Mouse (Mus musculus): ENCODE measurements around the gene Rps6kb1.
A peak's percentile ranks its signal among the peaks of the same experiment; 100 is the strongest.

Rps6kb1 gene

GRCm38 (mm10) chr11:86544639-86545299 is at the start of gene Rps6kb1, which contains the start of gene Tubd1:
Gene Rps6kb1 (minus strand): TSS chr11:86544805.
Gene Tubd1 (plus strand): TSS chr11:86544991.
- DNase-seq: peak; percentile 100

- DNase-seq: no peak
Observed at GRCm38 (mm10) chr11:86593443-86593842, 48.8 kb upstream of the Rps6kb1 start.

DNA sequence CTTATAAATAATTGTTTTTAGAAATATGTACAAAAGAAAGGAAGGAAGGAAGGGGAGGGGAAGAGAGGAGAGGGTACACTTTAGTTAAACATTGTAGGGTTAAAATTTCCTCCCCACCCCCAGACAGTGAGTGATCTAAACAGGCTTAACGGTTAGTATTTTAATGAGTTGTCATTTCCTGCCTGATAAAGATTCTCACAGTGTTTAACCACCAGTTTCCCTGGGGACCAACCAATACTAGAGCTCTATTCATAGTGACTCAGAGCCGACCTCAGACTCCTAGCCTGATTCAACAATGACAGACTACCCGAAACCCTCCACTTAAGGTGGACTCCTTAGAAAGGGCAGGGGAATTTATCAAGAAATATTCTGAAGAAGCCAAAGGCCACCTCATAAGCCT is 48.4 kb upstream of the Rps6kb1 start:
- no peak for DNase-seq

- DNase-seq: no peak
Observed at GRCm38 (mm10) chr11:86591931-86592616, 47.5 kb upstream of the Rps6kb1 start.

GRCm38 (mm10) chr11:86591301-86591845 is 46.8 kb upstream of the Rps6kb1 start:
- DNase-seq: no peak

DNA sequence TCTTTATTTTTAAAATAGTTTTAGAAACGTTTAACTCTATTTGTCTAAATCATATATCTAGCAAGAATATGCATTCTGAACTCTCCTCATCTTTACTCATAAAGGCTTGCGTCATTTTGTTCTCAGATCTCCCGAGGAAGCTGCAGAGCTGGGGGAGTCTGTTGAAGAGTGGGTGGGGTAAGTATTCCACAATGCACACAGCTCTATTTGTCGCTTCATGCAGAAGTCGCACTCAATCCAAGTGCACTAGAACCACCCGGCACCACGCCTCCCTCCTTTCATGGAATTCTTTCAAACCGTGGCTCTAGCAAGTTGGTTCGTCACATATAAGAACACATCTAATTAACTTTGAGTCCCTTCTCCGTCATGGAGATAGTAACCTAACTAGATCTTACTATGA is 46.0 kb upstream of the Rps6kb1 start:
- DNase-seq: no peak

GRCm38 (mm10) chr11:86590066-86590465 is 45.5 kb upstream of the Rps6kb1 start:
- no peak for DNase-seq

DNA sequence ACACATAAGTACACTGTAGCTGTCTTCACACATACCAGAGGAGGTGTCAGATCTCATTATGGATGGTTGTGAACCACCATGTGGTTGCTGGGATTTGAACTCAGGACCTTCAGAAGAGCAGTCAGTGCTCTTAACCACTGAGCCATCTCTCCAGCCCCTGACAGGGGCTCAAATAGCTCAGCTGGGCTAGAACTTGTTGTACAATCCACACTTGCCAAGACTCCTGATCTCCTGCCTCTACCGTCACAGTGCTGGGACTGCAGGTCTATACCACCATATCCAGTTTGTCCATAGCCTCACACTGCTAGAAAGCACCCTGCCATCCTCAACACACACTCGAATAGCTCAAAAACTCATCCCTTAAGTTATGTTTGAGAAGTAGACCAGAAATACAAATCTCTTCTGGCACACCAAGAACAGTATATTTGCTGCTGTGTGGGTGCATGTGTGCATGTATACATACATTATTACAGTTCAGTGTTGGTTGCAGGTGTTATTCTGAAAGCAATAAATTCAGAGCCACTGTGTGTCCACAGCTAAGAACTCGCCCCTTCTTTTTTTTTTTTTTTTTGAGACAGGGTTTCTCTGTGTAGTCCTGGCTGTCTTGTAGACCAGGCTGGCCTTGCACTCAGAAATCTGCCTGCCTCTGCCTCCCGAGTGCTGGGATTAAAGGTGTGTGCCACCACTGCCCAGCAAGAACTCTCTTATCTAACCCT is 44.1 kb upstream of the Rps6kb1 start:
- no peak for DNase-seq

- DNase-seq: no peak
Observed at GRCm38 (mm10) chr11:86587830-86588229, 43.2 kb upstream of the Rps6kb1 start.

DNA sequence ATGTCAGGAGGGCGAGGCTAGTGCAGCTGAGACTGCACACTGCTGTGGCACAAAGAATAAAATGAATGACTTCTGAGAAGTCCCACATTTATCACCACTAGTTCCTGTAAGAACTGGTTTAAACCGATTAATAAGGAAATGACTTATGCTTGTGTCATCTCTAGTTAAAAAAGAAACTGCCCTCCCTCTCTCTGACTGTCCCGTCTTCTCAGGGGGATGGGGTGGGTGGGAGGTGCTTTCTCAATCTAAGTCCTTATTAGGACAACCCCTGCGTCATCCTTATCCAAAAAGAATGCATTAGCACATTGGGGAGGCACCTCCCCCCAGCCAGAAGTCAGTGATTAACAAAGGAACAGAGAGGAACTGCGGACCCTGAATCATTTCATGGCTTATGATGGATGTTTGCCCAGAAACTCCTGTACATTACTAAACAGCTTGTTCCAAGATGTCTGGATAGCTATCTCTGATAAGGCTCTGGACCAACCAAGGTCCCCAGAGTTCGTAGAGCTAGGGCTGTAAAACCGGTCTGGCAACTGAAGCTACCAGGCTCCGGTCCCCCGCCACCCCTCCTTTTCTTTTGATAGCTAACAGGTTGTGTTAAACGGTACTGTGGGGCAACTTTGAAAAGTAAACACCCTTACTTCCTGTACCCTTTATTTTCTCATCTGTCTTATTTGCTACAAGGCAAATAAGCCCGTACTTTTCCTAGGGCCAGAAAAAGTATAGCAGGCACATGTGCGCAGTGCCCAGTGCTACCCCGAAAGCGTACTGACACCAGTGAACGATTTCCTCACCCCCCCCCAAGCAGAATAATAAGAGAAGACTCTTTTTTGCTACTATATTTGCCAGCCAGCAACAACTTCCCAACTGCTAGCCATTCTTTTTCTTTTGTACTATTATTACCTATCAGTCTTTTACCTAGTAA is 42.5 kb upstream of the Rps6kb1 start:
- peak; percentile 76 for DNase-seq

- peak; percentile 45 for DNase-seq
Observed at GRCm38 (mm10) chr11:86586177-86586867, 41.7 kb upstream of the Rps6kb1 start.

DNA sequence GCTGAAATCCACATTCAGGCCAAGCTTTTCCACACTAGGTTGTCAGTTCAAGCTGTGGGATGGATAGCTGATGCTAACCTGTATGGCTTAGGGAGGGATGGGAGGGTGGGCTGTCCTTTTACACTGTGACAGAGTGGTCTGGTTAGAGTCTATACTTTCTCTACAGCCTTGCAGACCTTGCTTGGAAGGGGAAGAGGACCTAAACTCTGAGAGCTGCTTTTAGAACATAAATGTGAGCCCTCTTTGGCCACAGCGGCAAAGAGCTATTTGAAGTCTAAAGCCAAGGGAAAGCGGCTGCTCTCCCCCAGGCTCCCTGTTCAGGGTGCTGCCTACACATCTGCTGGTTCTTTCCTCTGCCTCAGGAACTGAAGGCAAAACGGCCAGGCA is 41.0 kb upstream of the Rps6kb1 start:
- DNase-seq: no peak

DNA sequence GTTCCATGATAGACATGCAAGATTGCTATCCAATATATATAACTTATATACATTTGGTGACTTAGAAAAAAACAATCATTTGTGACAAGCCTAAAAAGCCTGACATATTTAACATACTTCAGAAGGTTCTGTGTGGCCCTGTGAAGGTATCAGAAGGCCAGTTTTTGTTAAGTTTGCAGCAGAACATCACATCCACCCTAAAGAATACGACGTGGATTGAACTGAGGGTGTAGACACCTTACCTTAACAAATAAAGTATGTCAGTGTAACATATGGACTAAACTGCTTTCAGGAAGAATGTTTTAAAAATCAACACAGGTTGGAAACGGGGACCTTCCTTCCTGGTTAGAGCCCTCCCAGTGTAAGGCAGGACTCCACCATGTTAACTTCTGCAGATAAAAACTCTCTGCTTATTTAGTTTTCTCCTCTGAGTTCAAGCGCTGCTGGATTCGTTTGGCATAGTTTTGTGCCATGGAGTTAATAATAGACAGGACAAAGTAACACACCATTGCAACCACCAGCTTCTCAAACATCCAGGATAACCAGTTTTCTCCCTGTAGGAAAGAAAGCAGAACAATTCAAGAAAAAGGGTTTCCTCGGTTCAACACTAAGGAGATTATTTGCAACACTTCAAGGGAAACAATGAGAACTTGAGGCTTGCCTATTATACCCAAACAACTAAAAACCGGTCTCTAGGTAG is 40.4 kb upstream of the Rps6kb1 start:
- DNase-seq: no peak

DNA sequence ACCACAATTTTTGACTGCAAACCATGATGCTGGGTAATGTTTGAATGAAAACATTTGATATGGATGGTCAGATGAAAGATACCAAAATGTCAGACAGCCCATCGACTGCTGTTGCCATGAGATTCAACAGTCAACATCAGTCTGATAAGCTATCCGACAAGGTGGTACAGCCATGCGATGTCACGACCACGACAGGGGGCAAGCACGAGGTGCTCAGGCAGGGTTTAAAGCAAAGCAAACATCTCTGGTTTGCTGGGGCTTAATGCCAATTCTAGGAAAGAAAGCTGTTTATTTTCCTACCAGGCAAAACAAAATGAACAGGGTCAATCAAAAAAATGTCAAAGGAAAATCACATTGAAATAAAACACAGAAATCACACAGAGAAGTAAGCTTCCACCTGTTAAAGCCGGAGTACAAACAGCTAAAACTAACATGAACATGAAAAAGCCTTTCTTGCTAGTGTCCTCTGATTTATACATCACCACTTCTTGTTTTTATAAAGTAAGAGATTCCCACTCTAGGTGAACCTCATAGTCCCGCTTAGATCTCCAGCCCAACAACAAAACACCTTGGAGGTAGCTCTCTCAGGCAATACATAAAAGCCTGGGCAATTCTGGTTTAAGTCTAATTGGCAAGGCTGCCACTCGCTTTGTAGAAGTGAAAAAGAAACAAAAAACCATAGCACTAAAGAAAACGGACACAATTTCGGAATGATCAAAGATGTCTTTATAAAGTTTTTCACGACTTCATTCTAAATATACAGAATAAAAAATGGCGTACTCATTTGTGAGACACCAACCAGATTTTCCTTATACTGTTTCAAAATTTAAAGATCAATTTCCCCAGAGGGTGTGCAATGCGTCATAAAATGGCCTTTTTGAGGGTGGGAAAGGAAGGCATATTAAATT is 39.6 kb upstream of the Rps6kb1 start:
- DNase-seq: no peak

- DNase-seq: no peak
Observed at GRCm38 (mm10) chr11:86583313-86583825, 38.8 kb upstream of the Rps6kb1 start.

GRCm38 (mm10) chr11:86582543-86583260 is 38.1 kb upstream of the Rps6kb1 start:
- no peak for DNase-seq

DNA sequence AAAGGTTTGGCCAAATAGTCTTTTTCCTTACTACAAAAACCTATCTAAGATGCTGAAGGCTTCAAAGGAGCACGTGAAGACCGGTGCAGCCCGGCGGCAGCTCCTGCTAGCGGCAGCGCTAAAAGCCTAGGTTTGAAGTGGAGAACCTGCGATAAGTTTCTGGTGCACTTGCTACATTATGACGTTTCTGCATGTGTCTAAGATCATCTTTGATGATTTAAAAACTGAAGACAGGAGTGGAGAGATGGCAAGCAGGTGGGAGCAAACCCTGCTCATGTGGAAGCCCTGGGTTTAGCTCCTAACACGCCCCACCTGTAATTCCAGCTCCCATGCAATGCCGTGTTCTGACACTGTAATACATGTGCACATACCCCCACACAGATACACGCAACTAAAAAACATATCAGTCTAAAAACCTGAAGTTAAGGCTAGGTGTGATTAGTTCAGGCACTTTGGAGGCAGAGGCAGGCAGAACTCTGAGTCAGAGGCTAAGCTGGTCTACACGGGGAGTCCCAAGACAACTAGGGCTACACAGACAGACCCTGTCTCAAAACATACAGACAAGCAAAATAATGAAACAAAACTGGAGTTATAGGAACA is 37.4 kb upstream of the Rps6kb1 start:
- no peak for DNase-seq

- peak; percentile 55 for DNase-seq
Observed at GRCm38 (mm10) chr11:86581250-86581753, 36.7 kb upstream of the Rps6kb1 start.

All from lung, postnatal 14 days (tissue).